Comparison of ENCODE assay signal across 8 mouse cellular contexts in the genomic region with DNA sequence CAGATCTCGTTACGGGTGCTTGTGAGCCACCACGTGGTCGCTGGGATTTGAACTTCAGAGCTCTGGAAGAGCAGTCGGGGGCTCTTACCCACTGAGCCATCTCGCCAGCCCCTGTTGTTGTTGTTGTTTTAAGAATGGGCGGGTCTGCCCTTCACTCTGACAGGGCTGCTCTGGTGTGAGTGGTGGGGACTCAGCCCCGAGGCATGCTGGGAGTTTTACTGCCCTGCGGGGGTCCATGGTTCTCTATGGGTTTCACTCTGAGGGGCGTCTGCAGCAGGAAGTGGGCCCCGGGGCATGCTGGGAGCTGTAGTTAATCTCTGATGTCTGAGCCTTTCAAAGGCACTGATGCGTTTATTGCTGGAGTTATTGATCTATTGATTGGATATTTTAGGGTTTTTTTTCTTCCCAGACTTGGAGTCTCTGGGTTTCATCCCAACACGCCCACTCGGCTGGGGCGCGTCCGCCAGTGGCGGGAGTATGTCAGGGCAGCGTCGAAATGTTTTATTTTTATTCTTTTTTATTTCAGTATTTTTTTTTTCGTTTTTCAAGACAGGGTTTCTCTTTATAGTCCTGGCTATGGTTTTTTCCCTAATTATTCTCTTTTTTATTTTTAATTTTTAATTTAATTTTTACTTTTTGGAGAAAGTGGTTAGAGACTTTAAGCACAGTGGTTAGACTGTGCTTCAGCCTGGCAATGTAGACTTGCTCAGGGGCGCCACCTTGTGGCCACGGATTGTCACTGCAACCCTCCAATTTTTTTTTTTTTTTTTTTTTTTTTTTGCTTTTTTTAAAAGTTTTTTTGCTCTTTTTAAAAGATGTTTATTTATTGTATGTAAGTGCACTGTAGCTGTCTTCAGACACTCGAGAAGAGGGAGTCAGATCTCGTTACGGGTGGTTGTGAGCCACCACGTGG. TPM values are rescaled to one million over a fixed set of nuclear protein-coding genes. Genes with fewer than 3 reads are reported as not detected.
A peak's percentile ranks its signal among the peaks of the same experiment; 100 is the strongest.
DNase-seq lines count a peak whose midpoint lies in the region; ATAC-seq and TF ChIP-seq lines count a peak whose summit lies in the region.
"Not testable (repeated sequence)": the region's sequence is repeated elsewhere in the genome, so short reads cannot be mapped to it uniquely, and the experiment has no call there.

No protein-coding gene starts in this region.

- TF ChIP-seq POLR2A in heart, adult 2 months (IDR thresholded peaks at IDR 0.05; ENCODE audit: insufficient read depth, low read depth, low read length), result not testable (repeated sequence)

- not testable (repeated sequence) for H3K9ac ChIP-seq in heart, adult 2 months (ENCODE audit: low read depth, low read length); intestine, postnatal 0 days (ENCODE audit: low read depth, low read length); liver, embryonic 11.5 days (ENCODE audit: low read depth, low read length); midbrain, postnatal 0 days (replicated peaks; ENCODE audit: low read length, poor library complexity, severe bottlenecking)

- H3K27me3 ChIP-seq in embryonic facial prominence, embryonic 10.5 days (replicated peaks; ENCODE audit: low read depth, poor library complexity, severe bottlenecking); heart, adult 2 months (ENCODE audit: control insufficient read depth, insufficient read depth, low read length); intestine, postnatal 0 days (replicated peaks; ENCODE audit: control insufficient read depth, insufficient read depth, low read length); liver, embryonic 11.5 days (replicated peaks; ENCODE audit: control insufficient read depth, insufficient read depth, low read length); midbrain, postnatal 0 days (ENCODE audit: insufficient read depth, low read length); splenic B cell, adult 2 months (ENCODE audit: control insufficient read depth, insufficient read depth, low read length, poor library complexity, severe bottlenecking): not testable (repeated sequence)

- H3K36me3 ChIP-seq in embryonic facial prominence, embryonic 10.5 days (replicated peaks), result peaks cover 59% of the 10 kb centered on the region
- not testable (repeated sequence) for H3K36me3 ChIP-seq in heart, adult 2 months (ENCODE audit: control insufficient read depth, insufficient read depth, low read length); midbrain, postnatal 0 days (ENCODE audit: insufficient read depth, low read length)
- peaks cover 16% of the 10 kb centered on the region; the same call in 1 of the 2 replicates for H3K36me3 ChIP-seq in intestine, postnatal 0 days (ENCODE audit: control insufficient read depth, insufficient read depth)
- H3K36me3 ChIP-seq in liver, embryonic 11.5 days (ENCODE audit: control insufficient read depth, insufficient read depth, low read length), result peaks cover 40% of the 10 kb centered on the region
- H3K36me3 ChIP-seq in splenic B cell, adult 2 months (ENCODE audit: control insufficient read depth, insufficient read depth, low read length, poor library complexity, severe bottlenecking), result peaks cover 23% of the 10 kb centered on the region

- not testable (repeated sequence) for TF ChIP-seq EP300 in heart, adult 2 months (IDR thresholded peaks at IDR 0.05; ENCODE audit: insufficient read depth, low read depth, low read length)

- H3K27ac ChIP-seq in embryonic facial prominence, embryonic 10.5 days (replicated peaks); heart, adult 2 months; liver, embryonic 11.5 days (ENCODE audit: low read depth, low read length); midbrain, postnatal 0 days (ENCODE audit: low read depth, low read length): not testable (repeated sequence)
- H3K27ac ChIP-seq in intestine, postnatal 0 days (ENCODE audit: low read depth, low read length), result peak overlapping the region; percentile 30; the same call in 1 of the 2 replicates

- peak; percentile 77 for DNase-seq in 3T3-L1 (ENCODE audit: low read depth, low spot score)
- peak; percentile 61 for DNase-seq in adrenal gland, adult 2 months
- DNase-seq in embryonic facial prominence, embryonic 10.5 days (ENCODE audit: low spot score), result peak; percentile 91
- DNase-seq in heart, adult 2 months, result peak; percentile 76
- peak; percentile 88 for DNase-seq in liver, embryonic 11.5 days (ENCODE audit: low spot score)
- peak; percentile 83 for DNase-seq in midbrain, postnatal 0 days (ENCODE audit: low spot score)
- DNase-seq in splenic B cell, adult 2 months (ENCODE audit: low read depth, low spot score), result peak; percentile 94

- intact Hi-C loops in heart, adult 2 months (cut with DNase I), result not testable (repeated sequence)

- H3K4me1 ChIP-seq in embryonic facial prominence, embryonic 10.5 days; heart, adult 2 months (ENCODE audit: control insufficient read depth, insufficient read depth, low read length); intestine, postnatal 0 days (replicated peaks; ENCODE audit: control insufficient read depth, insufficient read depth, low read length); liver, embryonic 11.5 days (replicated peaks; ENCODE audit: control insufficient read depth, insufficient read depth, low read length); midbrain, postnatal 0 days (ENCODE audit: insufficient read depth, low read length): not testable (repeated sequence)

- ATAC-seq in intestine, postnatal 0 days, result peak; percentile 42
- ATAC-seq in liver, embryonic 11.5 days (replicated peaks; ENCODE audit: low FRiP score), result peak; percentile 73
- ATAC-seq in midbrain, postnatal 0 days (ENCODE audit: low FRiP score), result peak; percentile 59

- peak overlapping the region; percentile 1; the same call in 1 of the 2 replicates for H3K4me3 ChIP-seq in embryonic facial prominence, embryonic 10.5 days
- not testable (repeated sequence) for H3K4me3 ChIP-seq in heart, adult 2 months; intestine, postnatal 0 days (ENCODE audit: low read depth, low read length); midbrain, postnatal 0 days (ENCODE audit: low read depth, low read length)
- peak overlapping the region; percentile 2 for H3K4me3 ChIP-seq in liver, embryonic 11.5 days (ENCODE audit: low read depth, low read length)

- H3K4me2 ChIP-seq in intestine, postnatal 0 days (replicated peaks; ENCODE audit: low read depth); midbrain, postnatal 0 days (ENCODE audit: low read depth, low read length, poor library complexity, severe bottlenecking): not testable (repeated sequence)
- peak overlapping the region; percentile 3 for H3K4me2 ChIP-seq in liver, embryonic 11.5 days

- whole genome bisulfite sequencing in embryonic facial prominence, embryonic 10.5 days, result 62% methylated on average over 27 of the region's 27 CpGs
- 62% methylated on average over 27 of the region's 27 CpGs for WGBS in heart, adult 2 months
- 60% methylated on average over 27 of the region's 27 CpGs for WGBS in intestine, postnatal 0 days
- WGBS in liver, embryonic 11.5 days, result 60% methylated on average over 27 of the region's 27 CpGs
- WGBS in midbrain, postnatal 0 days, result 50% methylated on average over 27 of the region's 27 CpGs

- H3K79me2 ChIP-seq in heart, adult 2 months (replicated peaks; ENCODE audit: control insufficient read depth, insufficient read depth, low read length), result not testable (repeated sequence)

- peaks cover 48% of the 10 kb centered on the region for H3K9me3 ChIP-seq in embryonic facial prominence, embryonic 10.5 days
- H3K9me3 ChIP-seq in intestine, postnatal 0 days (ENCODE audit: control insufficient read depth), result peaks cover 17% of the 10 kb centered on the region; the same call in 1 of the 2 replicates
- peaks cover 32% of the 10 kb centered on the region for H3K9me3 ChIP-seq in liver, embryonic 11.5 days (ENCODE audit: control insufficient read depth, low read length)
- H3K9me3 ChIP-seq in midbrain, postnatal 0 days (ENCODE audit: low read length), result peaks cover 12% of the 10 kb centered on the region; the same call in 1 of the 2 replicates

- peak; percentile 98 for TF ChIP-seq CTCF in heart, adult 2 months (IDR thresholded peaks at IDR 0.05)
- peak; percentile 79 for TF ChIP-seq CTCF in intestine, postnatal 0 days (IDR thresholded peaks at IDR 0.05; ENCODE audit: low read depth)
- peak; percentile 83 for TF ChIP-seq CTCF in midbrain, postnatal 0 days (IDR thresholded peaks at IDR 0.05)

RNA-seq across cellular contexts. Expression of a gene that starts 8.1 kb away (rescaled TPM):
- 100 to 1,000 TPM in 1 of 2 experiments, 10 to 100 TPM in 1; 67.4 to 241 TPM for total RNA-seq in adrenal gland, adult 2 months (2021)
- polyA plus RNA-seq in adrenal gland, adult 2 months (2012; rRNA removed), result 957 and 2,016 TPM in 2 replicates
- 259 and 324 TPM in 2 replicates for polyA plus RNA-seq in embryonic facial prominence, embryonic 10.5 days (2016; fragmentation: Nextera tagmentation; extraction: Ambion mirVana)
- 10 to 100 TPM; 22.9 to 27.8 TPM for total RNA-seq in heart, adult 2 months (2021)
- polyA plus RNA-seq in heart, adult 2 months (2012; rRNA removed), result 27.5 and 60.9 TPM in 2 replicates
- polyA plus RNA-seq in intestine, postnatal 0 days (2015; fragmentation: Nextera tagmentation; extraction: Ambion mirVana), result 46.8 and 66.4 TPM in 2 replicates
- 217 and 306 TPM in 2 replicates for polyA plus RNA-seq in liver, embryonic 11.5 days (2014; fragmentation: Nextera tagmentation; extraction: Ambion mirVana)
- 34.6 and 51.3 TPM in 2 replicates for total RNA-seq in midbrain, postnatal 0 days (2014; rRNA removed)
- 193 and 201 TPM in 2 replicates for polyA plus RNA-seq in midbrain, postnatal 0 days (2015; fragmentation: Nextera tagmentation; extraction: Ambion mirVana)
